Mouse (Mus musculus) CD8-positive naive resting alpha-beta T cell, adult 2 months (primary cell): ENCODE results near the gene Tmem100.

Experiments
- DNase-seq, 2 experiments: peaks; one replicate each; pipeline ENCODE4 v3.0.0; 2022; ENCODE audit warnings: low read depth in 2 of 2, low spot score in 2 of 2

Gene Tmem100

GRCm38 (mm10) chr11:90057070-90057469, 26.9 kb downstream of the Tmem100 start:
- DNase-seq, result no peak

GRCm38 (mm10) chr11:90059241-90059640, 29.1 kb downstream of the Tmem100 start:
- DNase-seq, result no peak

- no peak for DNase-seq
Measured at GRCm38 (mm10) chr11:90062657-90063056, 32.5 kb downstream of the Tmem100 start.

GRCm38 (mm10) chr11:90066405-90067250, 36.5 kb downstream of the Tmem100 start:
- no peak for DNase-seq

GRCm38 (mm10) chr11:90071747-90072146, 41.6 kb downstream of the Tmem100 start:
- DNase-seq, result no peak

GRCm38 (mm10) chr11:90073201-90073600, 43.1 kb downstream of the Tmem100 start:
- no peak for DNase-seq

- no peak for DNase-seq
Measured at GRCm38 (mm10) chr11:90076666-90077065, 46.5 kb downstream of the Tmem100 start.

GRCm38 (mm10) chr11:90080678-90081267, 50.6 kb downstream of the Tmem100 start:
- DNase-seq, result no peak

GRCm38 (mm10) chr11:90081820-90082596, 51.9 kb downstream of the Tmem100 start:
- no peak for DNase-seq

GRCm38 (mm10) chr11:90083042-90083441, 52.9 kb downstream of the Tmem100 start:
- DNase-seq, result no peak

- no peak for DNase-seq
Measured at GRCm38 (mm10) chr11:90084166-90084565, 54.0 kb downstream of the Tmem100 start.
